Mouse (Mus musculus): ENCODE measurements around the gene Tdpoz1. TPM values are rescaled to one million over a fixed set of nuclear protein-coding genes. Genes with fewer than 3 reads are reported as not detected.

The Tdpoz1 gene
- polyA plus RNA-seq (2012; rRNA removed): not detected in 2 replicates

DNA sequence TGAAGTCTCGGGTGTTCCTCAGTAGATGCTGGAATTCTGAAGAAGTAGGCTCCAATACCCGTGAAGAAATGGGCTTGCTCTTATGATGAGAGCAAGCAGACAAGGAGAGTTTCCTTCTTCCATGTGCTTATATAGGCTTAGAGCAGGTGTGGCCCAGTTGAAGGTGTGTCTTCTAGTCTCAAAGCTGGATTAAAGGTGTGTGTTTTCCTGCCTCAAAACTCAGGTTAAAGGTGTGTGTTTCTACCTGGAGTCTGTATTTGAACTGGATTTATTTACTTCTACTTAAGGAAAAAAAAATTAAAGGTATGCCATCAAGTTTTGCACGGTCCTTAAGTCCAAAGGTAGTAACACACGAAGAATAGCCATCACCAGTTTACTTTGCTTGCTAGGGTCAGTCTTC is at the start of gene Tdpoz1:
Gene Tdpoz1, minus strand, starts transcription at position 101 of the 400 bp plus-strand sequence.

DNA sequence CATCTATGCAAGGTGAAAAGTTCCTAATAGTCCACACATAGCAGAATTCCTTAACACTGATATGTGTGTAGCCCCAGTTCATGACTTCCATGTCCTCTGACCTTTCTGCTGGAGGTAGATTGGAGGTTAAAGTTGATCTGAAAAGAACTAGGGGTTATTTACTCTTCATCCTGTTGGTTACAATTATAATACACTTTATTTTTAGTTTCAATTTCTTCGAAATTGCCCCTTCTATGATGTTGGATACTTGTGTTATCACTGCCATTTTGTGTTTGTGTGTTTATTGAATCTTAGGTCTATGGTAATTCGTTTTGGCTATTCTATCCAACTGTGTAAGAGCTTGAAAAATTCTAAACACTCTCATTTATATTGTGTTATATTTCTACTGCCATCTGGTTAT is 16.9 kb upstream of the Tdpoz1 start, which contains the start of gene Gm37596:
Gene Gm37596, minus strand, starts transcription at position 101 of the 400 bp plus-strand sequence.

DNA sequence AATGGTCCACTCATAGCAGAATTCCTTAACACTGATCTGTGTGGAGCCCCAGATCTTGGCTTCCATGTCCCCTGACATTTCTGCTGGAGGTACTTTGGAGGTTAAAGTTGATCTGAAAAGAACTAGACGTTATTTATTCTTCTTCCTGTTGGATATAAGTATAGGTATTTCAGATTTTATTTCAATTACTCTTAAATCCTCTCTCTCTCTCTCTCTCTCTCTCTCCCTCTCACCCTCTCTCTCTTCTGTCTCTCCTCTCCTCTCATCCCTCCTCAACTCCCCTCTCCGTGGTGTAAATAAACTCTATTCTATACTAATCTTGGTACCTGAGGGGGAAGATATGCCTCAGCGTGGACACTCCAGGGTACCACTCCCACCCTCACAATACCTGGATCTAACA is 23.5 kb downstream of the Tdpoz1 start, which contains the start of gene Tdpoz2:
Gene Tdpoz2, minus strand, starts transcription at position 101 of the 400 bp plus-strand sequence.

Other genes with a start within 250 kb of the Tdpoz1 start
- gene Tchh, start 234.0 kb downstream of the Tdpoz1 start, polyA plus RNA-seq (2012; rRNA removed): 0.67 and 0.80 TPM in 2 replicates
- 0.03 TPM in 1 of 2 replicates, not detected in the other for gene Tchhl1, start 207.6 kb downstream of the Tdpoz1 start, polyA plus RNA-seq (2012; rRNA removed)
- 58.6 and 85.5 TPM in 2 replicates for gene S100a11, start 155.8 kb downstream of the Tdpoz1 start, polyA plus RNA-seq (2012; rRNA removed)
- 123 and 162 TPM in 2 replicates for gene S100a10, start 121.2 kb downstream of the Tdpoz1 start, polyA plus RNA-seq (2012; rRNA removed)
- gene Tdpoz2, start 23.6 kb downstream of the Tdpoz1 start, polyA plus RNA-seq (2012; rRNA removed): not detected in 2 replicates
- gene Gm37596, start 16.8 kb upstream of the Tdpoz1 start, polyA plus RNA-seq (2012; rRNA removed): not detected in 2 replicates
- not detected in 2 replicates for gene Gm5773, start 96.7 kb upstream of the Tdpoz1 start, polyA plus RNA-seq (2012; rRNA removed)
- not detected in 2 replicates for gene Tdpoz4, start 120.1 kb upstream of the Tdpoz1 start, polyA plus RNA-seq (2012; rRNA removed)
- gene Tdpoz3, start 149.7 kb upstream of the Tdpoz1 start, polyA plus RNA-seq (2012; rRNA removed): not detected in 2 replicates